20 mouse cellular contexts compared by ENCODE assay signal in genomic region chr2:138703943-138704541, GRCm38 (mm10).
"Had no signal": no experiment of that assay in that cellular context is flagged by ENCODE, and none has a peak within 500 bp of the region (broad histone marks: within the 10 kb centered on the region; RNA-seq: fewer than 3 reads in every experiment).

No protein-coding gene starts in this region.

- H3K27me3 ChIP-seq: limb, embryonic 12.5 days; limb, embryonic 15.5 days; midbrain, embryonic 13.5 days; stomach, embryonic 15.5 days had no signal

- H3K4me3 ChIP-seq: limb, embryonic 12.5 days; limb, embryonic 15.5 days; midbrain, embryonic 13.5 days; stomach, embryonic 15.5 days had no signal

- DNase-seq: kidney, adult 18-20 months; kidney, adult 9 months; kidney, postnatal 14 days; kidney, postnatal 4 days; left cerebral cortex, postnatal 4 days; liver, postnatal 0 days; lung, embryonic 14.5 days; right cerebral cortex, adult 18-20 months; right cerebral cortex, postnatal 14 days; spleen, adult 18-20 months; thymus, postnatal 25 days had no signal

- H3K4me2 ChIP-seq: limb, embryonic 12.5 days; limb, embryonic 15.5 days; liver, embryonic 11.5 days; lung, embryonic 14.5 days; midbrain, embryonic 13.5 days; stomach, embryonic 15.5 days had no signal

- H3K4me1 ChIP-seq: limb, embryonic 12.5 days; limb, embryonic 15.5 days; midbrain, embryonic 13.5 days; stomach, embryonic 15.5 days had no signal

- H3K9me3 ChIP-seq: limb, embryonic 12.5 days; limb, embryonic 15.5 days; midbrain, embryonic 13.5 days; stomach, embryonic 15.5 days had no signal

- H3K9ac ChIP-seq: limb, embryonic 12.5 days; limb, embryonic 15.5 days; liver, embryonic 14.5 days; liver, postnatal 0 days; lung, embryonic 14.5 days; midbrain, embryonic 13.5 days; stomach, embryonic 15.5 days had no signal

- ATAC-seq: intestine, embryonic 16.5 days; liver, postnatal 0 days; lung, postnatal 0 days; midbrain, embryonic 13.5 days had no signal

- H3K36me3 ChIP-seq: limb, embryonic 12.5 days; limb, embryonic 15.5 days; midbrain, embryonic 13.5 days; stomach, embryonic 15.5 days had no signal

- H3K27ac ChIP-seq: limb, embryonic 12.5 days; limb, embryonic 15.5 days; liver, embryonic 14.5 days; macrophage; midbrain, embryonic 13.5 days; stomach, embryonic 15.5 days had no signal
